Mouse (Mus musculus) CH12.LX (cell line): ENCODE data around the gene Mob3b. TPM values are rescaled to one million over a fixed set of nuclear protein-coding genes. Genes with fewer than 3 reads are reported as not detected.

ENCODE experiments used
- DNase-seq: peaks from one replicate; pipeline ENCODE4 v3.0.0-alpha.2; 2013; ENCODE audit errors: extremely low read depth
- H3K27ac ChIP-seq: 2 replicates; pipeline ENCODE4 v1.5.1; 2012; ENCODE audit warnings: low read depth, mild to moderate bottlenecking, control low read depth, moderate library complexity; ENCODE audit not compliant: insufficient read depth
- H3K27me3 ChIP-seq: replicated peaks from 2 replicates; pipeline ENCODE3; 2012; ENCODE audit warnings: inconsistent platforms
- H3K36me3 ChIP-seq, 2 experiments: replicated peaks in 1 of 2; 2 replicates each; pipeline versions ENCODE3 to v1.6.1; 2012; ENCODE audit warnings: inconsistent platforms in 1 of 2, low read length in 1 of 2, mild to moderate bottlenecking in 1 of 2, mixed read lengths in 1 of 2, moderate library complexity in 1 of 2; ENCODE audit not compliant: control insufficient read depth in 1 of 2, insufficient read depth in 1 of 2
- H3K4me1 ChIP-seq, 2 experiments: 2 replicates each; pipeline ENCODE4 v1.6.1; 2012; ENCODE audit warnings: inconsistent platforms in 1 of 2, moderate library complexity in 1 of 2; ENCODE audit not compliant: insufficient read depth in 2 of 2, control insufficient read depth in 1 of 2
- H3K4me2 ChIP-seq: 2 replicates; pipeline ENCODE4 v1.6.1; 2012; ENCODE audit warnings: low read depth, mild to moderate bottlenecking, control low read depth; ENCODE audit not compliant: poor library complexity, insufficient read depth, severe bottlenecking
- H3K4me3 ChIP-seq, 3 experiments: fragments of 150-350 bp in 1 of 3; sonication (generic) in 1 of 3; replicated peaks in 1 of 3; 2 replicates each; pipeline versions ENCODE3 to v1.5.1; 2011 to 2012; ENCODE audit warnings: low read depth in 2 of 3, low read length in 2 of 3, mild to moderate bottlenecking in 2 of 3, moderate library complexity in 2 of 3, control low read depth in 1 of 3, improper control_type of control experiment in 1 of 3, inconsistent platforms in 1 of 3, mixed read lengths in 1 of 3; ENCODE audit not compliant: poor library complexity in 1 of 3
- H3K79me2 ChIP-seq: replicated peaks from 2 replicates; pipeline ENCODE4 v1.6.1; 2012; ENCODE audit warnings: mild to moderate bottlenecking, moderate library complexity; ENCODE audit not compliant: control insufficient read depth, poor library complexity, insufficient read depth, severe bottlenecking; ENCODE audit errors: extremely low read depth
- H3K9ac ChIP-seq: 2 replicates; pipeline ENCODE4 v1.6.1; 2012; ENCODE audit warnings: low read depth, mild to moderate bottlenecking, control low read depth, moderate library complexity; ENCODE audit not compliant: insufficient read depth
- H3K9me3 ChIP-seq: replicated peaks from 2 replicates; pipeline ENCODE3; 2012; ENCODE audit warnings: low read length, inconsistent platforms, mixed read lengths
- CHD2 ChIP-seq: IDR thresholded peaks from 2 replicates; pipeline ENCODE4 v1.6.1; 2011; ENCODE audit warnings: low read length, improper control_type of control experiment
- CTCF ChIP-seq, 2 experiments: IDR thresholded peaks in 1 of 2; conservative IDR thresholded peaks in 1 of 2; 2 replicates each; pipeline ENCODE4 v1.5.1; 2011 to 2012; ENCODE audit warnings: low read depth in 2 of 2, low read length in 2 of 2, improper control_type of control experiment in 1 of 2, inconsistent platforms in 1 of 2, mild to moderate bottlenecking in 1 of 2, moderate library complexity in 1 of 2
- E2F4 ChIP-seq: IDR thresholded peaks from 2 replicates; pipeline ENCODE4 v1.6.1; 2011; ENCODE audit warnings: low read depth, low read length, improper control_type of control experiment; ENCODE audit not compliant: insufficient replicate concordance
- IRF4 ChIP-seq: IDR thresholded peaks from 2 replicates; pipeline ENCODE4 v1.6.1; 2014; ENCODE audit warnings: low read depth, mild to moderate bottlenecking, inconsistent platforms, low read length, improper control_type of control experiment
- KAT2A ChIP-seq: IDR thresholded peaks from 2 replicates; pipeline ENCODE4 v1.6.1; 2012; ENCODE audit warnings: low read length, improper control_type of control experiment, inconsistent platforms; ENCODE audit not compliant: insufficient replicate concordance
- MYC ChIP-seq: IDR thresholded peaks from 2 replicates; pipeline ENCODE4 v1.6.1; 2011; ENCODE audit warnings: low read depth, mild to moderate bottlenecking, improper control_type of control experiment, low read length
- PAX5 ChIP-seq: IDR thresholded peaks from 2 replicates; pipeline ENCODE4 v1.6.1; 2012; ENCODE audit warnings: low read length, inconsistent platforms, mixed read lengths
- RCOR1 ChIP-seq: conservative IDR thresholded peaks from 2 replicates; pipeline ENCODE4 v1.6.1; 2012; ENCODE audit warnings: low read depth, mild to moderate bottlenecking, inconsistent platforms, low read length, improper control_type of control experiment
- SIN3A ChIP-seq: IDR thresholded peaks from 2 replicates; pipeline ENCODE4 v1.6.1; 2012; ENCODE audit warnings: low read length, improper control_type of control experiment, inconsistent platforms
- SMC3 ChIP-seq: IDR thresholded peaks from 2 replicates; pipeline ENCODE4 v1.6.1; 2011; ENCODE audit warnings: low read depth, low read length, improper control_type of control experiment
- USF2 ChIP-seq: conservative IDR thresholded peaks from 2 replicates; pipeline ENCODE4 v1.6.1; 2011; ENCODE audit warnings: low read depth, low read length, improper control_type of control experiment
- ZKSCAN1 ChIP-seq: IDR thresholded peaks from 2 replicates; pipeline ENCODE4 v1.6.1; 2012; ENCODE audit warnings: low read depth, inconsistent platforms, low read length, improper control_type of control experiment, borderline replicate concordance
- ZMIZ1 ChIP-seq: IDR thresholded peaks from 2 replicates; pipeline ENCODE4 v1.6.1; 2012; ENCODE audit warnings: low read depth, mild to moderate bottlenecking, inconsistent platforms, low read length, improper control_type of control experiment
- ZNF384 ChIP-seq: IDR thresholded peaks from 2 replicates; pipeline ENCODE4 v1.6.1; 2012; ENCODE audit warnings: low read depth, low read length, improper control_type of control experiment, inconsistent platforms
- dilution Hi-C: fragments of 300-500 bp; cut with MboI; formaldehyde crosslinking; loops from 2 replicates; pipeline ENCODE4 v1.14.3; 2020; ENCODE audit warnings: low sequenced_read_pairs; ENCODE audit not compliant: extremely low pct_unique_long_range_greater_than_20kb, extremely low pct_ligation_motif_present
- in situ Hi-C: fragments of 300-500 bp; cut with MboI; formaldehyde crosslinking; loops from 3 replicates; pipeline ENCODE4 v1.14.3; 2019; ENCODE audit warnings: low sequenced_read_pairs, low pct_ligation_motif_present, low pct_unique_long_range_greater_than_20kb, mixed read lengths
- polyA plus RNA-seq: library from polyadenylated mRNA; unstranded; fragments of >175 nt; gene quantifications from 2 replicates; pipeline ENCODE4 v1.2.1, GENCODE M21; 2012; ENCODE audit warnings: low read depth; ENCODE audit not compliant: insufficient read length
- total RNA-seq, 2 experiments: library from RNA; depleted of rRNA; stranded (reverse); fragments of 300-350 nt in 1 of 2; fragments of >200 nt in 1 of 2; gene quantifications; 2 replicates each; pipeline ENCODE4 v1.2.3; 2012 to 2014

Gene Mob3b
- total and polyA plus RNA-seq, 3 experiments, result 3.5 to 11.7 (median 11.0) TPM

GRCm38 (mm10) chr4:35134846-35135611 lies 22.3 kb downstream of the Mob3b start:
- Histone ChIP-seq H3K9ac (no peak overlapping the region), H3K4me3 (no peak overlapping the region), H3K4me2 (no peak overlapping the region), H3K9me3 (no peaks in the 10 kb centered on the region), H3K36me3 (peaks cover 0 to 9% of the 10 kb centered on the region in 2 experiments), H3K27me3 (no peaks in the 10 kb centered on the region), H3K27ac (no peak overlapping the region), H3K79me2 (peaks cover 5% of the 10 kb centered on the region), H3K4me1 (peaks cover 29 to 78% of the 10 kb centered on the region in 2 experiments)
- dilution Hi-C loops, result no loop called here
- no peak for TF ChIP-seq SMC3
- TF ChIP-seq CHD2, result no peak
- TF ChIP-seq CTCF (conservative IDR thresholded peaks at IDR 0.05 in 1 of 2, IDR thresholded peaks at IDR 0.05 in 1 of 2; ENCODE audit: low read depth in 2 of 2, low read length in 2 of 2), result no peak
- TF ChIP-seq IRF4, result no peak
- in situ Hi-C loops, result no loop called here
- no peak for DNase-seq

DNA sequence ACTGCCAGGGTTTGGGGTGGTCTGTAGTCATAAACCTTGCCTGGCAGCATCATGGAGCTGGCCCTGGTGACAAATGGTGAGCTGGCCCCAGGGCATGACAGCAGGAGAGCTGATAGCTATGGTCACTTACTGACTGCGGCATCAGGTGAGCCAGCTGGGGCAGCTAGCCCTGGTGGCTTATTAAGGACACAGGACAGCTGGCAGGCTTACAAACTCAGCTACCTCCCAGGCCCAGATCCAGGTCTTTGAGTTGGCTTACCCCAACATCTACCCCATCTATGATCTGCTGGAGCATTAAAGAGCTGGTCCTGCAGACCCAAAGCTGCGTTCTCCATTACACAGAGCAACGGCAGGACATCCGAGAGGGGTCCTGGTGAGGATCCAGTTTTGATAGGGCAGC lies 23.9 kb downstream of the Mob3b start:
- DNase-seq, result no peak
- dilution Hi-C loops, result no loop called here
- no peak overlapping the region for H3K9ac ChIP-seq
- peaks cover 0 to 9% of the 10 kb centered on the region in 2 experiments for H3K36me3 ChIP-seq
- in situ Hi-C loops, result no loop called here
- peak overlapping the region; percentile 48 for H3K27ac ChIP-seq
- TF ChIP-seq MYC, result no peak
- no peak for TF ChIP-seq ZMIZ1
- no peak for TF ChIP-seq USF2
- no peak for TF ChIP-seq E2F4
- no peak for TF ChIP-seq RCOR1
- no peak for TF ChIP-seq IRF4
- TF ChIP-seq KAT2A, result no peak
- TF ChIP-seq ZKSCAN1, result no peak
- TF ChIP-seq CHD2, result no peak
- TF ChIP-seq PAX5, result no peak
- no peak for TF ChIP-seq ZNF384
- no peak for TF ChIP-seq SIN3A
- no peaks in the 10 kb centered on the region for H3K27me3 ChIP-seq
- peaks cover 14% of the 10 kb centered on the region for H3K79me2 ChIP-seq
- H3K4me1 ChIP-seq, result peaks cover 37 to 87% of the 10 kb centered on the region in 2 experiments
- no peak overlapping the region for H3K4me3 ChIP-seq
- H3K4me2 ChIP-seq, result no peak overlapping the region
- H3K9me3 ChIP-seq, result no peaks in the 10 kb centered on the region
